In the genomic region with DNA sequence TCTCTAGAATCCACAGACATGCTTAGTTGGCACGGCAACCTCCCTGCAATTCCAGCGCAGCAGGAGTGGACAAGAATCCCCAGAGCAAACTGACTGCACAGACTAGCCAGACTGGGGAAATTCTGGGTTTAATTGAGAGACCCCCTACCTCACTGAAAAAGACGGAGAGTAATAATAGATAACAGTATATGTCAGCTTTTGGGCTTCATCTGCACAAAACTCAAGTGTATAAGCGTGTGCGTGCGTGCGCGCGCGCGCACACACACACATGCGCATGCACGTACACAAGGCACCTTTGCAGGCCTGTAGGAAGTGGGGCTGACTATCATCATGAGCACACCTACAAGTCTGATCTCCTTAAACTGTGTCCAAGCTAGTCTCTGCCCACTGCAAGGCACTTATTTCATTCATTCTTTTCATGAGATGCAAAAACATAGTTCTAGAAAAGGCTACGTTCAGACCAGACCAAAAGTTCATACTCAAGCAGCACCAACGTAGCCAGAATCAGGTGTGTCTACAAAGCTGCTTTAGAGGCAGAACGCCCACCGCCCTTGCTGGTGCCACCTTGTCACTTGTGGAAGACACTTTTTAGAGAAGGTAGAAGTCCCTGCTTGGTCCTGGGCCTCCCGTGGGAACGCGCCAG, we compare ENCODE assay signal across 10 mouse cellular contexts.
DNase-seq lines count a peak whose midpoint lies in the region; ATAC-seq lines count a peak whose summit lies in the region.
"Had no signal": no experiment of that assay in that cellular context is flagged by ENCODE, and none has a peak within 500 bp of the region (broad histone marks: within the 10 kb centered on the region; RNA-seq: fewer than 3 reads in every experiment).

No protein-coding gene starts in this region.

- H3K9ac ChIP-seq in kidney, embryonic 14.5 days (ENCODE audit: low read depth, low read length): peak overlapping the region; percentile 32; the same call in 1 of the 2 replicates
- H3K9ac ChIP-seq in hindbrain, embryonic 15.5 days: peak overlapping the region; percentile 26
- peak overlapping the region; percentile 52 for H3K9ac ChIP-seq in midbrain, embryonic 15.5 days

- no peaks in the 10 kb centered on the region for H3K9me3 ChIP-seq in kidney, embryonic 14.5 days (ENCODE audit: control insufficient read depth, low read length)
- no peaks in the 10 kb centered on the region for H3K9me3 ChIP-seq in hindbrain, embryonic 15.5 days
- H3K9me3 ChIP-seq in midbrain, embryonic 15.5 days: no peaks in the 10 kb centered on the region

- WGBS in kidney, embryonic 14.5 days: 10% methylated on average over 20 of the region's 20 CpGs
- 4% methylated on average over 20 of the region's 20 CpGs for WGBS in hindbrain, embryonic 15.5 days
- WGBS in midbrain, embryonic 15.5 days: 6% methylated on average over 20 of the region's 20 CpGs

- H3K36me3 ChIP-seq in kidney, embryonic 14.5 days (ENCODE audit: control insufficient read depth, insufficient read depth, low read length): no peaks in the 10 kb centered on the region
- H3K36me3 ChIP-seq in hindbrain, embryonic 15.5 days: no peaks in the 10 kb centered on the region
- H3K36me3 ChIP-seq in midbrain, embryonic 15.5 days (replicated peaks): no peaks in the 10 kb centered on the region
- H3K36me3 ChIP-seq: G1E had no signal

- no peaks in the 10 kb centered on the region for H3K4me1 ChIP-seq in kidney, embryonic 14.5 days (ENCODE audit: control insufficient read depth, insufficient read depth, low read length)
- peaks cover 16% of the 10 kb centered on the region; the same call in 1 of the 2 replicates for H3K4me1 ChIP-seq in hindbrain, embryonic 15.5 days (replicated peaks)
- peaks cover 18% of the 10 kb centered on the region for H3K4me1 ChIP-seq in midbrain, embryonic 15.5 days

- H3K27me3 ChIP-seq in kidney, embryonic 14.5 days (ENCODE audit: control insufficient read depth, insufficient read depth, low read length): peaks cover 20% of the 10 kb centered on the region; the same call in 1 of the 2 replicates
- peaks cover 19% of the 10 kb centered on the region for H3K27me3 ChIP-seq in hindbrain, embryonic 15.5 days
- H3K27me3 ChIP-seq in midbrain, embryonic 15.5 days (replicated peaks): peaks cover 11% of the 10 kb centered on the region

- peak; percentile 43; the same call in 1 of the 2 replicates for ATAC-seq in kidney, embryonic 14.5 days (ENCODE audit: low FRiP score, low TSS enrichment)
- peak; percentile 65 for ATAC-seq in hindbrain, embryonic 15.5 days (ENCODE audit: low FRiP score, low read depth)
- ATAC-seq in midbrain, embryonic 15.5 days (replicated peaks): peak; percentile 67

- no peak overlapping the region for H3K27ac ChIP-seq in kidney, embryonic 14.5 days (ENCODE audit: low read depth, low read length)
- H3K27ac ChIP-seq in hindbrain, embryonic 15.5 days (replicated peaks): no peak overlapping the region
- H3K27ac ChIP-seq in midbrain, embryonic 15.5 days: 0 out of 2 replicates have a peak overlapping the region, but pooled peaks have one; percentile 0

- H3K4me3 ChIP-seq in kidney, embryonic 14.5 days (ENCODE audit: low read length): peak overlapping the region; percentile 46
- peak overlapping the region; percentile 46 for H3K4me3 ChIP-seq in hindbrain, embryonic 15.5 days
- H3K4me3 ChIP-seq in midbrain, embryonic 15.5 days: peak overlapping the region; percentile 64

- H3K4me2 ChIP-seq in kidney, embryonic 14.5 days (replicated peaks; ENCODE audit: low read depth, low read length): peak overlapping the region; percentile 89
- H3K4me2 ChIP-seq in hindbrain, embryonic 15.5 days: peak overlapping the region; percentile 90
- peak overlapping the region; percentile 100 for H3K4me2 ChIP-seq in midbrain, embryonic 15.5 days

- DNase-seq in kidney, adult 9 months: no peak
- DNase-seq in embryo, embryonic 10 days (ENCODE audit: low spot score): peak; percentile 48
- DNase-seq in ovary, postnatal 14 days (ENCODE audit: low spot score): no peak
- DNase-seq in cerebellum, postnatal 4 days (ENCODE audit: low spot score in 2 of 2): no peak
- no peak for DNase-seq in urinary bladder, postnatal 14 days (ENCODE audit: low spot score)
- DNase-seq: spleen, adult 18-20 months had no signal
